Comparison of ENCODE assay signal across 16 mouse cellular contexts in the genomic region with DNA sequence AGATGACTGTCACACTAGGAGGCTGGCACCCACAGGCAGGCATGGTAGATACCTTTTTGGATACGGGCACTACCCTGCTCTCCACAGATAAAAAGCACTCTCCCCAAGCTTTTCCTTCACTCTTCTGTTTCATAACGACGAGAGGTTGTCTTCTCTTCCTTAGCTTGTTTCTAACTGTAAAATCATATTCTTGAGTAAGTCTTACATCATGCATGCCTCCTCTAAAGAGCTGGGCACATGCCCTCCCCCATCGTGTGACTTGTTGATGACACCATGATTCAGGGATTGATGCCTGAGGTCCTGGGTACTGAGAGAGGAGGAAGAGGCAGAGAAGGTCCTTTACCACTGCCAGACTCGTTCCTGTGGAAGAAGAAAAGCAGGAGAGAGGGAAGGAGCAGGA. TPM values are rescaled to one million over a fixed set of nuclear protein-coding genes. Genes with fewer than 3 reads are reported as not detected.
"Had no signal": no experiment of that assay in that cellular context is flagged by ENCODE, and none has a peak within 500 bp of the region (broad histone marks: within the 10 kb centered on the region; RNA-seq: fewer than 3 reads in every experiment).

No protein-coding gene starts in this region.

- H3K4me3 ChIP-seq: midbrain, embryonic 10.5 days; midbrain, embryonic 12.5 days; neural tube, embryonic 12.5 days; stomach, embryonic 15.5 days had no signal

- H3K27ac ChIP-seq: midbrain, embryonic 10.5 days; midbrain, embryonic 12.5 days; neural tube, embryonic 12.5 days; stomach, embryonic 15.5 days; stomach, postnatal 0 days had no signal

- DNase-seq: lung, adult 18-20 months; lung, embryonic 14.5 days; lung, postnatal 10 days; lung, postnatal 4 days; midbrain, embryonic 14.5 days; right cerebral cortex, postnatal 14 days; thymus, adult 2 months; thymus, postnatal 25 days; thymus, postnatal 4 days had no signal

RNA-seq across cellular contexts. Expression of gene Amotl1, which starts 24.7 kb away (rescaled TPM):
- total RNA-seq: megakaryocyte, adult 5-6 weeks; megakaryocyte-erythroid progenitor cell, adult 5-6 weeks had no signal
